Mouse (Mus musculus): ENCODE measurements at regions not wholly inside any gene's neighbourhood (a gene's known extent, or its start where the extent isn't known, plus 50 kb on each side); places are given as distances from the start of the nearest gene placed in this dataset.

GRCm38 (mm10) chr2:162712972-162713371 lies 52.0 kb upstream of the Ptprt start:
- no peak for DNase-seq (ENCODE audit: low read depth, low spot score)
- Histone ChIP-seq H3K27ac (ENCODE audit: control insufficient read depth, low read depth, low read length) (no peak overlapping the region), H3K4me1 (ENCODE audit: control insufficient read depth in 1 of 2, insufficient read depth in 2 of 2, low read length in 2 of 2) (no peaks in the 10 kb centered on the region), H3K79me2 (ENCODE audit: control insufficient read depth, insufficient read depth, low read length, poor library complexity) (no peaks in the 10 kb centered on the region), H3K27me3 (ENCODE audit: control insufficient read depth in 1 of 2, insufficient read depth in 2 of 2, low read length in 2 of 2) (no peaks in the 10 kb centered on the region), H3K9ac (ENCODE audit: control insufficient read depth, low read depth, low read length, poor library complexity, severe bottlenecking) (no peak overlapping the region), H3K9me3 (replicated peaks; ENCODE audit: insufficient read depth, low read length) (no peaks in the 10 kb centered on the region), H3K4me3 (ENCODE audit: control insufficient read depth in 1 of 2, insufficient read depth in 1 of 2, low read depth in 2 of 2, low read length in 2 of 2) (no peak overlapping the region), H3K36me3 (ENCODE audit: control insufficient read depth in 1 of 2, insufficient read depth in 2 of 2, low read length in 2 of 2) (no peaks in the 10 kb centered on the region)
- TF ChIP-seq CHD2 (IDR thresholded peaks at IDR 0.05; ENCODE audit: low read length) (no peak), MAX (IDR thresholded peaks at IDR 0.05; ENCODE audit: low read length) (no peak), USF1 (IDR thresholded peaks at IDR 0.05; ENCODE audit: low read depth, low read length) (no peak), E2F4 (IDR thresholded peaks at IDR 0.05; ENCODE audit: borderline replicate concordance, low read depth, low read length) (no peak), POLR2AphosphoS5 (IDR thresholded peaks at IDR 0.05; ENCODE audit: borderline replicate concordance, low read depth, low read length) (no peak), POLR2A (IDR thresholded peaks at IDR 0.05; ENCODE audit: control insufficient read depth in 1 of 2, insufficient read depth in 1 of 2, low read depth in 1 of 2, low read length in 2 of 2, poor library complexity in 1 of 2) (no peak), ELF1 (IDR thresholded peaks at IDR 0.05; ENCODE audit: low read depth, low read length) (no peak), ZMIZ1 (IDR thresholded peaks at IDR 0.05; ENCODE audit: low read depth, low read length) (no peak), MYB (IDR thresholded peaks at IDR 0.05; ENCODE audit: low read depth, low read length) (no peak), CTCF (IDR thresholded peaks at IDR 0.05 in 2 of 3, conservative IDR thresholded peaks at IDR 0.05 in 1 of 3; ENCODE audit: control insufficient read depth in 1 of 3, insufficient read depth in 1 of 3, low read depth in 2 of 3, low read length in 3 of 3, poor library complexity in 1 of 3, severe bottlenecking in 1 of 3) (no peak; a peak in 1 of 6 replicates), MAFK (IDR thresholded peaks at IDR 0.05; ENCODE audit: borderline replicate concordance, low read depth, low read length) (no peak), USF2 (IDR thresholded peaks at IDR 0.05; ENCODE audit: borderline replicate concordance in 1 of 2, insufficient read depth in 1 of 2, low read depth in 1 of 2, low read length in 2 of 2) (no peak), MXI1 (IDR thresholded peaks at IDR 0.05; ENCODE audit: low read depth, low read length) (no peak), POLR2AphosphoS2 (IDR thresholded peaks at IDR 0.05; ENCODE audit: low read length) (no peak), ZNF384 (IDR thresholded peaks at IDR 0.05; ENCODE audit: low read depth, low read length) (no peak), GATA1 (IDR thresholded peaks at IDR 0.05; ENCODE audit: low read depth, low read length) (no peak), NRF1 (IDR thresholded peaks at IDR 0.05; ENCODE audit: insufficient read depth, low read depth, low read length, poor library complexity, severe bottlenecking) (no peak), TBP (IDR thresholded peaks at IDR 0.05; ENCODE audit: low read depth, low read length) (no peak)

DNA sequence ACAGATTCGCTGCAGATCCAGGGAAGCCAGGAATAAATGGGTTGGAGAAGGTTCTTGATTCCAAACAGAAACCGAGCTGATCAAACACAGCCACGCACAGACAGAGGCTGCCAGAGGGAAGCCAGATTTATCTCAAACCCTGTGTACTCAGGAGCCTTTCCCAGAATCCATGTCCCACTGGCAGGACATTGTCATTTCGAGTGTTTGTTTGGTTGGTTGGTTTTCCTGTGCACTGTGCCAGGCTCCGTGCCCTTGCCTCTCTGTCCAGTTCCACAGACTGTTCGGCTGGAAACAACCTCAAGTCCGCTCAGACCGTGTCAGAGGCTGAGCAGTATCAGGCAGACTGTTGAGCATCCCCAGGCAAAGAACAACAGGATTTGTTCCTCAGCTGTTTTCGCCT lies 51.4 kb upstream of the Ptprt start:
- DNase-seq (ENCODE audit: low read depth, low spot score) = no peak
- Histone ChIP-seq H3K9me3 (replicated peaks; ENCODE audit: insufficient read depth, low read length) (no peaks in the 10 kb centered on the region), H3K36me3 (ENCODE audit: control insufficient read depth in 1 of 2, insufficient read depth in 2 of 2, low read length in 2 of 2) (no peaks in the 10 kb centered on the region)

More for the DNA sequence above, 51.4 kb upstream of the Ptprt start:
- Histone ChIP-seq H3K4me3 (ENCODE audit: control insufficient read depth in 1 of 2, insufficient read depth in 1 of 2, low read depth in 2 of 2, low read length in 2 of 2) (no peak overlapping the region), H3K27ac (ENCODE audit: control insufficient read depth, low read depth, low read length) (no peak overlapping the region), H3K4me1 (ENCODE audit: control insufficient read depth in 1 of 2, insufficient read depth in 2 of 2, low read length in 2 of 2) (no peaks in the 10 kb centered on the region), H3K27me3 (ENCODE audit: control insufficient read depth in 1 of 2, insufficient read depth in 2 of 2, low read length in 2 of 2) (no peaks in the 10 kb centered on the region), H3K9ac (ENCODE audit: control insufficient read depth, low read depth, low read length, poor library complexity, severe bottlenecking) (no peak overlapping the region), H3K79me2 (ENCODE audit: control insufficient read depth, insufficient read depth, low read length, poor library complexity) (no peaks in the 10 kb centered on the region)
- TF ChIP-seq POLR2AphosphoS5 (IDR thresholded peaks at IDR 0.05; ENCODE audit: borderline replicate concordance, low read depth, low read length) (no peak), HCFC1 (IDR thresholded peaks at IDR 0.05; ENCODE audit: low read depth, low read length) (no peak), ETS1 (IDR thresholded peaks at IDR 0.05; ENCODE audit: low read depth, low read length) (no peak), KAT2A (conservative IDR thresholded peaks at IDR 0.05; ENCODE audit: low read depth, low read length) (no peak)
